Mouse (Mus musculus) CH12.LX (cell line): ENCODE measurements around the gene Traip. TPM values are rescaled to one million over a fixed set of nuclear protein-coding genes. Genes with fewer than 3 reads are reported as not detected.
A peak's percentile ranks its signal among the peaks of the same experiment; 100 is the strongest.

Experiments
- DNase-seq: peaks from one replicate; pipeline ENCODE4 v3.0.0-alpha.2; 2013; ENCODE audit errors: extremely low read depth
- H3K27ac ChIP-seq: 2 replicates; pipeline ENCODE4 v1.5.1; 2012; ENCODE audit warnings: low read depth, mild to moderate bottlenecking, control low read depth, moderate library complexity; ENCODE audit not compliant: insufficient read depth
- H3K27me3 ChIP-seq: replicated peaks from 2 replicates; pipeline ENCODE3; 2012; ENCODE audit warnings: inconsistent platforms
- H3K36me3 ChIP-seq, 2 experiments: replicated peaks in 1 of 2; 2 replicates each; pipeline versions ENCODE3 to v1.6.1; 2012; ENCODE audit warnings: inconsistent platforms in 1 of 2, low read length in 1 of 2, mild to moderate bottlenecking in 1 of 2, mixed read lengths in 1 of 2, moderate library complexity in 1 of 2; ENCODE audit not compliant: control insufficient read depth in 1 of 2, insufficient read depth in 1 of 2
- H3K4me1 ChIP-seq, 2 experiments: 2 replicates each; pipeline ENCODE4 v1.6.1; 2012; ENCODE audit warnings: inconsistent platforms in 1 of 2, moderate library complexity in 1 of 2; ENCODE audit not compliant: insufficient read depth in 2 of 2, control insufficient read depth in 1 of 2
- H3K4me2 ChIP-seq: 2 replicates; pipeline ENCODE4 v1.6.1; 2012; ENCODE audit warnings: low read depth, mild to moderate bottlenecking, control low read depth; ENCODE audit not compliant: poor library complexity, insufficient read depth, severe bottlenecking
- H3K4me3 ChIP-seq, 3 experiments: fragments of 150-350 bp in 1 of 3; sonication (generic) in 1 of 3; replicated peaks in 1 of 3; 2 replicates each; pipeline versions ENCODE3 to v1.5.1; 2011 to 2012; ENCODE audit warnings: low read depth in 2 of 3, low read length in 2 of 3, mild to moderate bottlenecking in 2 of 3, moderate library complexity in 2 of 3, control low read depth in 1 of 3, improper control_type of control experiment in 1 of 3, inconsistent platforms in 1 of 3, mixed read lengths in 1 of 3; ENCODE audit not compliant: poor library complexity in 1 of 3
- H3K79me2 ChIP-seq: replicated peaks from 2 replicates; pipeline ENCODE4 v1.6.1; 2012; ENCODE audit warnings: mild to moderate bottlenecking, moderate library complexity; ENCODE audit not compliant: control insufficient read depth, poor library complexity, insufficient read depth, severe bottlenecking; ENCODE audit errors: extremely low read depth
- H3K9ac ChIP-seq: 2 replicates; pipeline ENCODE4 v1.6.1; 2012; ENCODE audit warnings: low read depth, mild to moderate bottlenecking, control low read depth, moderate library complexity; ENCODE audit not compliant: insufficient read depth
- H3K9me3 ChIP-seq: replicated peaks from 2 replicates; pipeline ENCODE3; 2012; ENCODE audit warnings: low read length, inconsistent platforms, mixed read lengths
- CHD1 ChIP-seq: IDR thresholded peaks from 2 replicates; pipeline ENCODE4 v1.6.1; 2012; ENCODE audit warnings: low read depth, low read length, improper control_type of control experiment, inconsistent platforms
- ELF1 ChIP-seq: IDR thresholded peaks from 2 replicates; pipeline ENCODE4 v1.6.1; 2014; ENCODE audit warnings: low read depth, mild to moderate bottlenecking, inconsistent platforms, low read length, improper control_type of control experiment
- ETS1 ChIP-seq: conservative IDR thresholded peaks from 2 replicates; pipeline ENCODE4 v1.6.1; 2012; ENCODE audit warnings: low read depth, mild to moderate bottlenecking, inconsistent platforms, low read length, improper control_type of control experiment, moderate library complexity
- GABPA ChIP-seq: IDR thresholded peaks from 2 replicates; pipeline ENCODE4 v1.6.1; 2012; ENCODE audit warnings: low read depth, low read length, improper control_type of control experiment, inconsistent platforms; ENCODE audit not compliant: insufficient replicate concordance
- HCFC1 ChIP-seq: IDR thresholded peaks from 2 replicates; pipeline ENCODE4 v1.6.1; 2012; ENCODE audit warnings: low read depth, mild to moderate bottlenecking, inconsistent platforms, low read length, improper control_type of control experiment
- JUND ChIP-seq: conservative IDR thresholded peaks from 2 replicates; pipeline ENCODE4 v1.6.1; 2011; ENCODE audit warnings: low read depth, low read length, improper control_type of control experiment
- KAT2A ChIP-seq: IDR thresholded peaks from 2 replicates; pipeline ENCODE4 v1.6.1; 2012; ENCODE audit warnings: low read length, improper control_type of control experiment, inconsistent platforms; ENCODE audit not compliant: insufficient replicate concordance
- MAX ChIP-seq: IDR thresholded peaks from 2 replicates; pipeline ENCODE4 v1.6.1; 2011; ENCODE audit warnings: low read length, improper control_type of control experiment
- MEF2A ChIP-seq: IDR thresholded peaks from 2 replicates; pipeline ENCODE4 v1.6.1; 2014; ENCODE audit warnings: low read depth, mild to moderate bottlenecking, inconsistent platforms, low read length, improper control_type of control experiment, borderline replicate concordance
- NRF1 ChIP-seq: IDR thresholded peaks from 2 replicates; pipeline ENCODE4 v1.6.1; 2014; ENCODE audit warnings: low read depth, mild to moderate bottlenecking, inconsistent platforms, low read length, improper control_type of control experiment, moderate library complexity
- PAX5 ChIP-seq: IDR thresholded peaks from 2 replicates; pipeline ENCODE4 v1.6.1; 2012; ENCODE audit warnings: low read length, inconsistent platforms, mixed read lengths
- ZKSCAN1 ChIP-seq: IDR thresholded peaks from 2 replicates; pipeline ENCODE4 v1.6.1; 2012; ENCODE audit warnings: low read depth, inconsistent platforms, low read length, improper control_type of control experiment, borderline replicate concordance
- ZNF384 ChIP-seq: IDR thresholded peaks from 2 replicates; pipeline ENCODE4 v1.6.1; 2012; ENCODE audit warnings: low read depth, low read length, improper control_type of control experiment, inconsistent platforms
- dilution Hi-C: fragments of 300-500 bp; cut with MboI; formaldehyde crosslinking; loops from 2 replicates; pipeline ENCODE4 v1.14.3; 2020; ENCODE audit warnings: low sequenced_read_pairs; ENCODE audit not compliant: extremely low pct_unique_long_range_greater_than_20kb, extremely low pct_ligation_motif_present
- in situ Hi-C: fragments of 300-500 bp; cut with MboI; formaldehyde crosslinking; loops from 3 replicates; pipeline ENCODE4 v1.14.3; 2019; ENCODE audit warnings: low sequenced_read_pairs, low pct_ligation_motif_present, low pct_unique_long_range_greater_than_20kb, mixed read lengths
- polyA plus RNA-seq: library from polyadenylated mRNA; unstranded; fragments of >175 nt; gene quantifications from 2 replicates; pipeline ENCODE4 v1.2.1, GENCODE M21; 2012; ENCODE audit warnings: low read depth; ENCODE audit not compliant: insufficient read length
- total RNA-seq, 2 experiments: library from RNA; depleted of rRNA; stranded (reverse); fragments of 300-350 nt in 1 of 2; fragments of >200 nt in 1 of 2; gene quantifications; 2 replicates each; pipeline ENCODE4 v1.2.3; 2012 to 2014

Traip gene
- total and polyA plus RNA-seq, 3 experiments, result 21.6 to 33.0 (median 25.6) TPM

GRCm38 (mm10) chr9:107971690-107972541 lies 22.0 kb downstream of the Traip start:
- no peak for DNase-seq
- dilution Hi-C loops, result no loop called here
- in situ Hi-C loops, result no loop called here
- H3K4me3 ChIP-seq, result no peak overlapping the region
- H3K36me3 ChIP-seq, result peaks cover 38 to 68% of the 10 kb centered on the region in 2 experiments
- H3K4me2 ChIP-seq, result no peak overlapping the region
- H3K27me3 ChIP-seq, result no peaks in the 10 kb centered on the region
- H3K79me2 ChIP-seq, result no peaks in the 10 kb centered on the region
- H3K4me1 ChIP-seq, result peaks cover 8 to 20% of the 10 kb centered on the region in 2 experiments
- no peak overlapping the region for H3K27ac ChIP-seq
- no peaks in the 10 kb centered on the region for H3K9me3 ChIP-seq
- no peak overlapping the region for H3K9ac ChIP-seq
- no peak for TF ChIP-seq KAT2A
- no peak for TF ChIP-seq GABPA
- no peak for TF ChIP-seq MAX
- no peak for TF ChIP-seq JUND
- no peak for TF ChIP-seq CHD1
- no peak for TF ChIP-seq ZKSCAN1
- TF ChIP-seq PAX5, result no peak
- no peak for TF ChIP-seq NRF1
- no peak for TF ChIP-seq ETS1
- no peak for TF ChIP-seq MEF2A
- no peak for TF ChIP-seq ELF1
- TF ChIP-seq, all 38 proteins: peak for 0

GRCm38 (mm10) chr9:107974491-107975171 lies 24.7 kb downstream of the Traip start:
- H3K4me1 ChIP-seq, result peaks cover 9 to 34% of the 10 kb centered on the region in 2 experiments
- no peaks in the 10 kb centered on the region for H3K9me3 ChIP-seq
- no peak for DNase-seq
- no peaks in the 10 kb centered on the region for H3K79me2 ChIP-seq
- H3K27ac ChIP-seq, result peak overlapping the region; percentile 79
- peak overlapping the region; percentile 51 for H3K4me2 ChIP-seq
- H3K36me3 ChIP-seq, result peaks cover 47 to 70% of the 10 kb centered on the region in 2 experiments
- peak overlapping the region; percentile 91 for H3K9ac ChIP-seq
- peak overlapping the region in 2 of 3 experiments; percentile 64 to 72 for H3K4me3 ChIP-seq
- dilution Hi-C loops, result no loop called here
- H3K27me3 ChIP-seq, result no peaks in the 10 kb centered on the region
- in situ Hi-C loops, result no loop called here
- TF ChIP-seq ZNF384, result peak; percentile 67
- TF ChIP-seq HCFC1, result no peak
- TF ChIP-seq ZKSCAN1, result no peak
- TF ChIP-seq, all 38 proteins: peak for 1
